Mouse (Mus musculus) layer of hippocampus, adult 6 months (tissue): ENCODE results near the gene Ctr9. TPM values are rescaled to one million over a fixed set of nuclear protein-coding genes. Genes with fewer than 3 reads are reported as not detected.

Experiments used
- long read RNA-seq, 2 experiments: library from polyadenylated mRNA; unstranded; transcript quantifications; one replicate each; pipeline ENCODE4 v2.0.0; 2019 to 2020
- polyA plus RNA-seq: library from polyadenylated mRNA; unstranded; fragments of <200 nt; fragmentation: Nextera tagmentation; gene quantifications from 2 replicates; pipeline ENCODE4 v1.2.3, GENCODE M21; 2021

Gene Ctr9
- 23.8 and 27.3 TPM in 2 replicates for polyA plus RNA-seq
- long read RNA-seq, experiment 1, full-length matches to known transcripts = 10 of 78 reads
- long read RNA-seq, experiment 1, partial matches to known transcripts = 68 of 78 reads
- long read RNA-seq, experiment 1, other reads (novel, unspliced or antisense) = 0 of 78 reads
- long read RNA-seq, experiment 2, full-length matches to known transcripts = 163 of 318 reads
- long read RNA-seq, experiment 2, partial matches to known transcripts = 143 of 318 reads
- long read RNA-seq, experiment 2, other reads (novel, unspliced or antisense) = 12 of 318 reads

GRCm38 (mm10) chr7:111028281-111029045 lies at the start of gene Ctr9:
Gene Ctr9 (plus strand): TSS chr7:111028951.

GRCm38 (mm10) chr7:110982053-110982705 lies 46.6 kb upstream of the Ctr9 start, which contains the start of gene Mrvi1:
Gene Mrvi1 (minus strand): TSS chr7:110982461.

GRCm38 (mm10) chr7:111082822-111083732 lies 54.3 kb downstream of the Ctr9 start, which contains the start of gene Eif4g2:
Gene Eif4g2 (minus strand): TSS chr7:111083030.

Other genes starting within 250 kb of the Ctr9 start
- 190 and 205 TPM in 2 replicates for gene Rnf141, start 184.5 kb upstream of the Ctr9 start, polyA plus RNA-seq
- gene Lyve1, start 165.7 kb upstream of the Ctr9 start, polyA plus RNA-seq = 0.19 and 0.20 TPM in 2 replicates
- gene Mrvi1, start 46.5 kb upstream of the Ctr9 start, polyA plus RNA-seq = 0.26 and 0.40 TPM in 2 replicates
- 58.2 and 68.6 TPM in 2 replicates for gene Eif4g2, start 54.1 kb downstream of the Ctr9 start, polyA plus RNA-seq